Mouse (Mus musculus) MEL (cell line): ENCODE results near the gene Uox. TPM values are rescaled to one million over a fixed set of nuclear protein-coding genes. Genes with fewer than 3 reads are reported as not detected.

Source experiments
- DNase-seq: peaks from one replicate; pipeline ENCODE4 v3.0.0; 2011; ENCODE audit warnings: low read depth, low spot score
- H3K27ac ChIP-seq: 2 replicates; pipeline ENCODE4 v1.5.1; 2012; ENCODE audit warnings: low read depth, mild to moderate bottlenecking, control low read depth, low read length, moderate library complexity; ENCODE audit not compliant: control insufficient read depth
- H3K27me3 ChIP-seq, 2 experiments: fragments of 150-350 bp in 1 of 2; sonication (generic) in 1 of 2; 2 replicates each; pipeline ENCODE4 v1.6.1; 2012; ENCODE audit warnings: low read length in 2 of 2, mild to moderate bottlenecking in 2 of 2, improper control_type of control experiment in 1 of 2, moderate library complexity in 1 of 2; ENCODE audit not compliant: insufficient read depth in 2 of 2, control insufficient read depth in 1 of 2
- H3K36me3 ChIP-seq, 2 experiments: 2 replicates each; pipeline ENCODE4 v1.6.1; 2012 to 2014; ENCODE audit warnings: low read length in 2 of 2, improper control_type of control experiment in 1 of 2, inconsistent platforms in 1 of 2, mild to moderate bottlenecking in 1 of 2; ENCODE audit not compliant: insufficient read depth in 2 of 2, control insufficient read depth in 1 of 2
- H3K4me1 ChIP-seq, 2 experiments: fragments of 150-350 bp in 1 of 2; sonication (generic) in 1 of 2; 2 replicates each; pipeline ENCODE4 v1.6.1; 2012; ENCODE audit warnings: low read length in 2 of 2, improper control_type of control experiment in 1 of 2, mild to moderate bottlenecking in 1 of 2; ENCODE audit not compliant: insufficient read depth in 2 of 2, control insufficient read depth in 1 of 2
- H3K4me3 ChIP-seq, 2 experiments: fragments of 150-350 bp in 1 of 2; sonication (generic) in 1 of 2; 2 replicates each; pipeline ENCODE4 v1.5.1; 2012; ENCODE audit warnings: low read depth in 2 of 2, low read length in 2 of 2, mild to moderate bottlenecking in 2 of 2, moderate library complexity in 2 of 2, control low read depth in 1 of 2, improper control_type of control experiment in 1 of 2; ENCODE audit not compliant: control insufficient read depth in 1 of 2, insufficient read depth in 1 of 2
- H3K79me2 ChIP-seq: 2 replicates; pipeline ENCODE4 v1.6.1; 2012; ENCODE audit warnings: mild to moderate bottlenecking, low read length, moderate library complexity; ENCODE audit not compliant: control insufficient read depth, poor library complexity, insufficient read depth
- H3K9ac ChIP-seq: 2 replicates; pipeline ENCODE4 v1.6.1; 2012; ENCODE audit warnings: low read depth, mild to moderate bottlenecking, control low read depth, low read length, moderate library complexity; ENCODE audit not compliant: control insufficient read depth, poor library complexity, severe bottlenecking
- H3K9me3 ChIP-seq: fragments of 150-350 bp; sonication (generic); replicated peaks from 2 replicates; pipeline ENCODE4 v1.6.1; 2012; ENCODE audit warnings: mild to moderate bottlenecking, low read length, improper control_type of control experiment, moderate library complexity; ENCODE audit not compliant: insufficient read depth
- BHLHE40 ChIP-seq: IDR thresholded peaks from 2 replicates; pipeline ENCODE4 v1.6.1; 2012; ENCODE audit warnings: low read depth, mild to moderate bottlenecking, inconsistent platforms, low read length, improper control_type of control experiment, borderline replicate concordance
- CHD2 ChIP-seq: IDR thresholded peaks from 2 replicates; pipeline ENCODE4 v1.6.1; 2011; ENCODE audit warnings: low read length, improper control_type of control experiment
- CTCF ChIP-seq, 3 experiments: IDR thresholded peaks in 2 of 3; conservative IDR thresholded peaks in 1 of 3; 2 replicates each; pipeline ENCODE4 v1.5.1; 2011 to 2012; ENCODE audit warnings: low read length in 3 of 3, low read depth in 2 of 3, mild to moderate bottlenecking in 2 of 3, improper control_type of control experiment in 1 of 3, inconsistent platforms in 1 of 3, mixed read lengths in 1 of 3, moderate library complexity in 1 of 3; ENCODE audit not compliant: control insufficient read depth in 1 of 3, insufficient read depth in 1 of 3, poor library complexity in 1 of 3, severe bottlenecking in 1 of 3
- EP300 ChIP-seq, 2 experiments: IDR thresholded peaks; 2 replicates each; pipeline ENCODE4 v1.6.1; 2011; ENCODE audit warnings: improper control_type of control experiment in 2 of 2, low read length in 2 of 2, low read depth in 1 of 2, mild to moderate bottlenecking in 1 of 2
- ETS1 ChIP-seq: IDR thresholded peaks from 2 replicates; pipeline ENCODE4 v1.6.1; 2012; ENCODE audit warnings: low read depth, mild to moderate bottlenecking, inconsistent platforms, low read length, improper control_type of control experiment, moderate library complexity
- JUND ChIP-seq: IDR thresholded peaks from 2 replicates; pipeline ENCODE4 v1.6.1; 2011; ENCODE audit warnings: low read depth, mild to moderate bottlenecking, improper control_type of control experiment, low read length
- MAX ChIP-seq: IDR thresholded peaks from 2 replicates; pipeline ENCODE4 v1.6.1; 2011; ENCODE audit warnings: low read length, improper control_type of control experiment
- MAZ ChIP-seq: IDR thresholded peaks from 2 replicates; pipeline ENCODE4 v1.6.1; 2012; ENCODE audit warnings: low read depth, mild to moderate bottlenecking, inconsistent platforms, low read length, improper control_type of control experiment
- MXI1 ChIP-seq: IDR thresholded peaks from 2 replicates; pipeline ENCODE4 v1.6.1; 2011; ENCODE audit warnings: mild to moderate bottlenecking, low read depth, low read length, improper control_type of control experiment
- MYC ChIP-seq: IDR thresholded peaks from 2 replicates; pipeline ENCODE4 v1.6.1; 2011; ENCODE audit warnings: low read depth, mild to moderate bottlenecking, low read length, improper control_type of control experiment, moderate library complexity
- POLR2AphosphoS2 ChIP-seq: IDR thresholded peaks from 2 replicates; pipeline ENCODE4 v1.6.1; 2011; ENCODE audit warnings: low read length, improper control_type of control experiment
- RAD21 ChIP-seq: IDR thresholded peaks from 2 replicates; pipeline ENCODE4 v1.6.1; 2011; ENCODE audit warnings: mild to moderate bottlenecking, low read depth, low read length, improper control_type of control experiment
- RCOR1 ChIP-seq: IDR thresholded peaks from 2 replicates; pipeline ENCODE4 v1.6.1; 2012; ENCODE audit warnings: low read depth, mild to moderate bottlenecking, inconsistent platforms, low read length, improper control_type of control experiment
- SMC3 ChIP-seq: IDR thresholded peaks from 2 replicates; pipeline ENCODE4 v1.6.1; 2011; ENCODE audit warnings: low read depth, low read length, improper control_type of control experiment
- TCF12 ChIP-seq: IDR thresholded peaks from 2 replicates; pipeline ENCODE4 v1.6.1; 2014; ENCODE audit warnings: low read depth, mild to moderate bottlenecking, inconsistent platforms, low read length, improper control_type of control experiment, moderate library complexity
- USF1 ChIP-seq: IDR thresholded peaks from 2 replicates; pipeline ENCODE4 v1.6.1; 2014; ENCODE audit warnings: low read depth, mild to moderate bottlenecking, inconsistent platforms, low read length, improper control_type of control experiment, moderate library complexity
- USF2 ChIP-seq, 2 experiments: IDR thresholded peaks; 2 replicates each; pipeline ENCODE4 v1.6.1; 2011 to 2012; ENCODE audit warnings: improper control_type of control experiment in 2 of 2, low read length in 2 of 2, borderline replicate concordance in 1 of 2, inconsistent platforms in 1 of 2, low read depth in 1 of 2, mild to moderate bottlenecking in 1 of 2; ENCODE audit not compliant: insufficient read depth in 1 of 2
- ZC3H11A ChIP-seq: IDR thresholded peaks from 2 replicates; pipeline ENCODE4 v1.6.1; 2012; ENCODE audit warnings: low read depth, mild to moderate bottlenecking, inconsistent platforms, low read length, improper control_type of control experiment
- ZMIZ1 ChIP-seq: IDR thresholded peaks from 2 replicates; pipeline ENCODE4 v1.6.1; 2012; ENCODE audit warnings: low read depth, mild to moderate bottlenecking, inconsistent platforms, low read length, improper control_type of control experiment, moderate library complexity
- ZNF384 ChIP-seq: IDR thresholded peaks from 2 replicates; pipeline ENCODE4 v1.6.1; 2012; ENCODE audit warnings: low read depth, mild to moderate bottlenecking, inconsistent platforms, low read length, improper control_type of control experiment
- polyA plus RNA-seq, 2 experiments: library from polyadenylated mRNA; stranded (reverse) in 1 of 2; unstranded in 1 of 2; fragments of >175 nt in 1 of 2; fragments of >200 nt in 1 of 2; gene quantifications; 2 replicates each; pipeline versions ENCODE4 v1.2.1 to v1.2.4; 2012; ENCODE audit warnings: low replicate concordance in 2 of 2, low read depth in 1 of 2; ENCODE audit not compliant: insufficient read length in 2 of 2, insufficient read depth in 1 of 2, missing spikeins in 1 of 2
- total RNA-seq: library from RNA; depleted of rRNA; stranded (reverse); fragments of 300-350 nt; gene quantifications from 2 replicates; pipeline ENCODE4 v1.2.3, GENCODE M21; 2012

Uox gene
- total and polyA plus RNA-seq, 3 experiments, result not detected

DNA sequence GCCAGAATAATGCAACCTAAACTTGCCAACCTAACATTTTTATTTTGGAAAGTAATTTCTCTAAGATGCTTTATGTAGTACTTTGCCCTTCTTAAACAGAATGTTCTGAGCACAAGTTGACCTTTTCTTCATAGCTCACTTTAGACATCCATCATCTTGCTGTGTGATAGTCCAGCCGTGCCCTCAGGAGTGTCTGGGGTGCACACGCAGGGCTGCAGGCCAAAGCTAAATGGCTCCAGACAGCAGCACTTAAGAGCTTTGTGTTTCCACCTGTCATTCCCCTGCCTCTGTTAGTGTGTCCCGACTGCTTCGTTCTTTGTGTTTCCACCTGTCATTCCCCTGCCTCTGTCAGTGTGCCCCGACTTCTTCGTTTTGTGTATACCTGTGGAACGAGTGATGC, 2.9 kb upstream of the Uox start:
- no peak for DNase-seq
- H3K27ac ChIP-seq, result no peak overlapping the region
- H3K4me3 ChIP-seq, result no peak overlapping the region
- no peaks in the 10 kb centered on the region for H3K79me2 ChIP-seq
- H3K36me3 ChIP-seq, result no peaks in the 10 kb centered on the region
- H3K4me1 ChIP-seq, result no peaks in the 10 kb centered on the region
- peaks cover 0 to 5% of the 10 kb centered on the region in 2 experiments; a peak in 2 of 4 replicates for H3K27me3 ChIP-seq
- no peak overlapping the region for H3K9ac ChIP-seq
- H3K9me3 ChIP-seq, result no peaks in the 10 kb centered on the region
- TF ChIP-seq ZC3H11A, result no peak
- no peak for TF ChIP-seq RCOR1

DNA sequence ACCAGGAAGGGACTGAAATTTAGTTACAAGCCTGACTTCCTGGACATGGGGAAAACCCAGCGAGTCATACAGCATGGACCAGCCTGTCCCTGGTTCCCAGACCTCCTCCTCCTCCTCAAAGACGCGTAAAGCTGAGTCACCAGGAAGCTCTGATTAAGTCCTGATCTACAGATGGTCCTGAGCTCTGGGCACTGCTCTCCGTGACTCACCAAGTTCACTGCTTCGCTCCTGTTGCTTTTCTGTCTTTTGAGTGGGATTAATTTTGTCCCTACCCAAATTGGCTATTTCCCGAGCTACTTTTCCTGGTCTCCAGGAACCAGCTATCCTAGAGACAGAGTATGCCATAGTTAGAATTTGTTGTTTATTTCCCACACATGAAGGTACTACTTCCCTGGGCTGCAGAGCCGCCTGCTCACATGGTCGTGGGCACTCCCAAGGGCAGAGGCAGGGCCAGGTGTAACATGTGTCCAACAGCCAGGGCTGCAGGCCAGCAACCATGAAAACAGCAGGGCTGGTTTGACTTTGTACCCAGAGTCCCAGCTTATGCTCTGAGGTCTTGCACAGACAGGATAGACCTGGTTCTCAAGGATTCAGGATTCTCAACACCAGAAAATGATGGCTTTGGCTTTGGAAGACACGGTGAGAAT, 2.2 kb upstream of the Uox start:
- Histone ChIP-seq H3K27me3 (peaks cover 0 to 5% of the 10 kb centered on the region in 2 experiments; a peak in 2 of 4 replicates), H3K36me3 (no peaks in the 10 kb centered on the region), H3K9me3 (no peaks in the 10 kb centered on the region), H3K4me1 (no peaks in the 10 kb centered on the region), H3K9ac (no peak overlapping the region), H3K79me2 (no peaks in the 10 kb centered on the region), H3K4me3 (no peak overlapping the region), H3K27ac (no peak overlapping the region)
- peak; percentile 9 for DNase-seq
- TF ChIP-seq EP300 (IDR thresholded peaks at IDR 0.05; ENCODE audit: low read depth in 1 of 2, low read length in 2 of 2), result no peak
- TF ChIP-seq MXI1, result no peak
- no peak for TF ChIP-seq ZMIZ1
- no peak for TF ChIP-seq USF1
- TF ChIP-seq RAD21, result no peak
- no peak for TF ChIP-seq MAZ
- no peak for TF ChIP-seq TCF12
- TF ChIP-seq POLR2AphosphoS2, result no peak
- TF ChIP-seq MYC, result no peak
- no peak for TF ChIP-seq JUND
- TF ChIP-seq CTCF (IDR thresholded peaks at IDR 0.05 in 2 of 3, conservative IDR thresholded peaks at IDR 0.05 in 1 of 3; ENCODE audit: control insufficient read depth in 1 of 3, insufficient read depth in 1 of 3, low read depth in 2 of 3, low read length in 3 of 3, poor library complexity in 1 of 3, severe bottlenecking in 1 of 3), result no peak
- TF ChIP-seq ETS1, result no peak
- no peak for TF ChIP-seq SMC3
- no peak for TF ChIP-seq CHD2
- TF ChIP-seq BHLHE40, result no peak
- no peak for TF ChIP-seq ZNF384
- TF ChIP-seq USF2 (IDR thresholded peaks at IDR 0.05; ENCODE audit: borderline replicate concordance in 1 of 2, insufficient read depth in 1 of 2, low read depth in 1 of 2, low read length in 2 of 2), result no peak
- TF ChIP-seq MAX, result no peak
